Comparison of ENCODE assay signal across 8 mouse cellular contexts in the genomic region with DNA sequence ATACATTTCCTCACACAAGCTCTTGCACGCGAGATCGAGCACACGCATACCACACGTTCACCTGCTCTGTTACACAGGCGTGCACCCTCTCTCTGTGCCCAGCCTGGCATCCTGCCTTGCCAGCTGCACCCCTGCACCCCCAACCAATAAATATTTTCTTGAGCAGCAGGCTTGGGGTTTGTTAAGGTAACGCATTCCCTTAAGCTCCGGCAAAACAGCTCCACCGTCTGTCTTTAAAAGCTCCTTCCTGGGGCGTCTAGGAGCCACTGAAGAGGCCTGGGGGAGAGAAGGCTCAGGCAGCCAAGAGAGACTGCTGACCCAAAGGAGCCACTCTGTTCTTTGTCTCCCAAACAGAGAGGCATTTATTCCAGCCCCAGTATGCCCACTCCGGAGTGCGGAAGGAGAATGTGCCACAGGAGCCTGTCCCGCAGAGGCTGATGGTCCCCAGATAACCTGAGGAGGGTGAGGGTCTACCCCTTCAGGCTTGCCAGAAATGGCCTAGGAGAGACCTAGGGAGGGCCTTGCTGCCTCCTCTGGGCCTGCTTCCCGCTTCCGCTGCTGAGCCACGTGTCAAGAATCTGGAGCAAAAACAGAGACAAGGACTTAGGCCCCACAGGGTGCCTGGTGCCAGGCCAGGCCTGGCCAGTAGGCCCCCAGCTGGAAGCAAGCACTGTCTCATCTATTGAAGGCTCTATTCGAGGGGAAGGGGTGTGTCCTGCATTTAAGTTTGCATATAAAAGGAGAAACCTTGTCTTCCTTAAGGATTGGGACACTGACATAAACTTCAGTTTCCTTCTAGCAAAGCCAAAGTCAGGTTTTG. TPM values are rescaled to one million over a fixed set of nuclear protein-coding genes. Genes with fewer than 3 reads are reported as not detected.
A peak's percentile ranks its signal among the peaks of the same experiment; 100 is the strongest.
DNase-seq lines count a peak whose midpoint lies in the region; ATAC-seq lines count a peak whose summit lies in the region.

No protein-coding gene starts in this region.

- no peaks in the 10 kb centered on the region; the same call in 1 of the 2 replicates for H3K27me3 ChIP-seq in heart, embryonic 11.5 days (ENCODE audit: control insufficient read depth, insufficient read depth, low read length)

- H3K9ac ChIP-seq in heart, embryonic 11.5 days (ENCODE audit: low read depth, low read length): peak overlapping the region; percentile 36; the same call in 1 of the 2 replicates

- peaks cover 24% of the 10 kb centered on the region for H3K4me1 ChIP-seq in heart, embryonic 11.5 days (ENCODE audit: control insufficient read depth, insufficient read depth, low read length)

- H3K4me3 ChIP-seq in heart, embryonic 11.5 days (ENCODE audit: low read depth, low read length): peak overlapping the region; percentile 75

- no peak for DNase-seq in heart, adult 8-10 months (ENCODE audit: low spot score)
- DNase-seq in embryo, embryonic 10.5 days (ENCODE audit: low spot score): peak; percentile 31
- peak; percentile 39 to 47 for DNase-seq in heart, postnatal 10 days
- DNase-seq in layer of hippocampus, adult 8-10 months (ENCODE audit: low spot score in 2 of 2): peak; percentile 57 to 58
- peak; percentile 59 for DNase-seq in lung, postnatal 10 days
- peak; percentile 27 to 30 for DNase-seq in right cerebral cortex, postnatal 36 days (ENCODE audit: low spot score in 2 of 2)
- DNase-seq in natural killer cell, adult 2 months (ENCODE audit: low spot score in 2 of 2): no peak

- H3K9me3 ChIP-seq in heart, embryonic 11.5 days (replicated peaks; ENCODE audit: control insufficient read depth, low read length): no peaks in the 10 kb centered on the region

- H3K36me3 ChIP-seq in heart, embryonic 11.5 days (ENCODE audit: control insufficient read depth, insufficient read depth, low read length): no peaks in the 10 kb centered on the region

- intact Hi-C loops in heart, postnatal 10 days (cut with DNase I): no loop called here

- H3K27ac ChIP-seq in heart, embryonic 11.5 days (ENCODE audit: low read depth, low read length): peak overlapping the region; percentile 50; the same call in 1 of the 2 replicates

- WGBS in heart, embryonic 11.5 days (ENCODE audit: insufficient replicate concordance): 17% methylated on average over 17 of the region's 17 CpGs

- H3K4me2 ChIP-seq in heart, embryonic 11.5 days: peak overlapping the region; percentile 94

- ATAC-seq in heart, embryonic 11.5 days (replicated peaks; ENCODE audit: insufficient number of reproducible peaks, low FRiP score, low TSS enrichment): peak; percentile 17

RNA-seq across cellular contexts. Expression of a gene that starts 59.4 kb away (rescaled TPM):
- 5.7 and 10.0 TPM in 2 replicates for polyA plus RNA-seq in heart, embryonic 11.5 days (2014; fragmentation: Nextera tagmentation; extraction: Ambion mirVana)
- total RNA-seq in heart, adult 8-10 months (2022): 10 to 100 TPM; 79.2 to 89.7 (median 83.6) TPM
- total RNA-seq in heart, postnatal 10 days (2021): 10 to 100 TPM; 64.8 to 73.9 TPM
- 10 to 100 TPM; 61.6 to 80.0 (median 69.9) TPM for total RNA-seq in layer of hippocampus, adult 8-10 months (2022)

Comparison
In these comparisons a context has a peak if more than half of its experiments do, and no peak if none do; other contexts are left out.
1. DNase-seq: peak in embryo, embryonic 10.5 days (single experiment), heart, postnatal 10 days (2 of 2), layer of hippocampus, adult 8-10 months (2 of 2), lung, postnatal 10 days (single experiment) and right cerebral cortex, postnatal 36 days (2 of 2); none in heart, adult 8-10 months (single experiment) and natural killer cell, adult 2 months (0 of 2).